Mouse (Mus musculus) erythroblast, embryonic 14.5 days (primary cell): ENCODE data around the gene Dtx2. TPM values are rescaled to one million over a fixed set of nuclear protein-coding genes. Genes with fewer than 3 reads are reported as not detected.
A peak's percentile ranks its signal among the peaks of the same experiment; 100 is the strongest.

Source experiments
- H3K27me3 ChIP-seq: 2 replicates; pipeline ENCODE4 v1.6.1; 2012; ENCODE audit warnings: inconsistent platforms; ENCODE audit not compliant: control insufficient read depth
- H3K36me3 ChIP-seq: 2 replicates; pipeline ENCODE4 v1.6.1; 2012; ENCODE audit warnings: mild to moderate bottlenecking, inconsistent platforms; ENCODE audit not compliant: control insufficient read depth
- H3K4me1 ChIP-seq: 2 replicates; pipeline ENCODE4 v1.6.1; 2012; ENCODE audit warnings: inconsistent platforms; ENCODE audit not compliant: control insufficient read depth
- H3K4me3 ChIP-seq: replicated peaks from 2 replicates; pipeline ENCODE3; 2012; ENCODE audit warnings: moderate library complexity, mild to moderate bottlenecking, inconsistent platforms
- H3K9me3 ChIP-seq: 2 replicates; pipeline ENCODE4 v1.6.1; 2012; ENCODE audit warnings: low read length, inconsistent platforms, mixed read lengths; ENCODE audit not compliant: control insufficient read depth
- GATA1 ChIP-seq: IDR thresholded peaks from 2 replicates; pipeline ENCODE4 v1.6.1; 2012; ENCODE audit warnings: low read length, inconsistent platforms, mixed read lengths
- TAL1 ChIP-seq: IDR thresholded peaks from 3 replicates; pipeline ENCODE4 v1.6.1; 2012; ENCODE audit warnings: low read length, inconsistent platforms, mixed read lengths
- polyA plus RNA-seq: library from polyadenylated mRNA; stranded (reverse); fragments of >175 nt; gene quantifications from 2 replicates; pipeline ENCODE4 v1.2.3, GENCODE M21; 2012

The Dtx2 gene
- polyA plus RNA-seq, 1 experiment, result 0.84 TPM

GRCm38 (mm10) chr5:135990601-135991000 is 4.0 kb upstream of the Dtx2 start:
- H3K4me1 ChIP-seq, result peaks cover 11% of the 10 kb centered on the region
- H3K4me3 ChIP-seq, result no peak overlapping the region
- no peaks in the 10 kb centered on the region for H3K36me3 ChIP-seq
- TF ChIP-seq TAL1 (no peak), GATA1 (no peak)
- no peaks in the 10 kb centered on the region for H3K9me3 ChIP-seq
- no peaks in the 10 kb centered on the region for H3K27me3 ChIP-seq

GRCm38 (mm10) chr5:135993381-135993965 is 1.1 kb upstream of the Dtx2 start:
- no peak for TF ChIP-seq TAL1
- TF ChIP-seq GATA1, result no peak
- H3K9me3 ChIP-seq, result no peaks in the 10 kb centered on the region
- H3K4me1 ChIP-seq, result peaks cover 16% of the 10 kb centered on the region
- peaks cover 9% of the 10 kb centered on the region for H3K36me3 ChIP-seq
- no peaks in the 10 kb centered on the region for H3K27me3 ChIP-seq
- H3K4me3 ChIP-seq, result no peak overlapping the region

GRCm38 (mm10) chr5:135994335-135994724 is 270 bp upstream of the Dtx2 start:
- H3K9me3 ChIP-seq, result no peaks in the 10 kb centered on the region
- peaks cover 13% of the 10 kb centered on the region for H3K36me3 ChIP-seq
- H3K4me3 ChIP-seq, result peak overlapping the region; percentile 79
- TF ChIP-seq GATA1 (no peak), TAL1 (no peak)
- no peaks in the 10 kb centered on the region for H3K27me3 ChIP-seq
- peaks cover 16% of the 10 kb centered on the region for H3K4me1 ChIP-seq

- no peak overlapping the region for H3K4me3 ChIP-seq
- no peaks in the 10 kb centered on the region for H3K9me3 ChIP-seq
- peaks cover 16% of the 10 kb centered on the region for H3K4me1 ChIP-seq
- peaks cover 18% of the 10 kb centered on the region for H3K36me3 ChIP-seq
- TF ChIP-seq GATA1, result no peak
- no peak for TF ChIP-seq TAL1
- no peaks in the 10 kb centered on the region for H3K27me3 ChIP-seq
Observed at GRCm38 (mm10) chr5:135996162-135996561, 1.6 kb downstream of the Dtx2 start.

- Histone ChIP-seq H3K27me3 (no peaks in the 10 kb centered on the region), H3K36me3 (peaks cover 20% of the 10 kb centered on the region), H3K4me3 (no peak overlapping the region), H3K4me1 (no peaks in the 10 kb centered on the region; the same call in 1 of the 2 replicates), H3K9me3 (no peaks in the 10 kb centered on the region)
- no peak for TF ChIP-seq GATA1
- no peak for TF ChIP-seq TAL1
Observed at GRCm38 (mm10) chr5:136001222-136001621, 6.6 kb downstream of the Dtx2 start.

- H3K36me3 ChIP-seq, result peaks cover 16% of the 10 kb centered on the region
- no peaks in the 10 kb centered on the region for H3K9me3 ChIP-seq
- no peaks in the 10 kb centered on the region for H3K27me3 ChIP-seq
- no peaks in the 10 kb centered on the region for H3K4me1 ChIP-seq
- no peak overlapping the region for H3K4me3 ChIP-seq
- TF ChIP-seq GATA1 (no peak), TAL1 (no peak)
Observed at GRCm38 (mm10) chr5:136002325-136002724, 7.7 kb downstream of the Dtx2 start.

GRCm38 (mm10) chr5:136002751-136003151 is 8.2 kb downstream of the Dtx2 start:
- Histone ChIP-seq H3K36me3 (peaks cover 14% of the 10 kb centered on the region), H3K4me3 (no peak overlapping the region), H3K9me3 (no peaks in the 10 kb centered on the region)

GRCm38 (mm10) chr5:136004537-136004936 is 9.9 kb downstream of the Dtx2 start:
- no peak for TF ChIP-seq TAL1
- no peak for TF ChIP-seq GATA1
- no peak overlapping the region for H3K4me3 ChIP-seq
- H3K27me3 ChIP-seq, result no peaks in the 10 kb centered on the region
- no peaks in the 10 kb centered on the region for H3K9me3 ChIP-seq
- peaks cover 6% of the 10 kb centered on the region for H3K36me3 ChIP-seq
- H3K4me1 ChIP-seq, result no peaks in the 10 kb centered on the region

More at GRCm38 (mm10) chr5:136002751-136003151, 8.2 kb downstream of the Dtx2 start:
- no peak for TF ChIP-seq TAL1
- TF ChIP-seq GATA1, result no peak
- Histone ChIP-seq H3K27me3 (no peaks in the 10 kb centered on the region), H3K4me1 (no peaks in the 10 kb centered on the region)

- Histone ChIP-seq H3K4me1 (no peaks in the 10 kb centered on the region), H3K27me3 (no peaks in the 10 kb centered on the region), H3K36me3 (peaks cover 18% of the 10 kb centered on the region), H3K4me3 (no peak overlapping the region), H3K9me3 (no peaks in the 10 kb centered on the region)
- TF ChIP-seq TAL1, result no peak
- no peak for TF ChIP-seq GATA1
Observed at GRCm38 (mm10) chr5:136007745-136008144, 13.1 kb downstream of the Dtx2 start.

- Histone ChIP-seq H3K9me3 (no peaks in the 10 kb centered on the region), H3K4me3 (no peak overlapping the region), H3K36me3 (peaks cover 17% of the 10 kb centered on the region), H3K27me3 (no peaks in the 10 kb centered on the region), H3K4me1 (peaks cover 2% of the 10 kb centered on the region)
- TF ChIP-seq TAL1, result no peak
- no peak for TF ChIP-seq GATA1
Observed at GRCm38 (mm10) chr5:136014877-136015276, 20.3 kb downstream of the Dtx2 start.
